Mouse (Mus musculus): ENCODE measurements at regions not wholly inside any gene's neighbourhood (a gene's known extent, or its start where the extent isn't known, plus 50 kb on each side); places are given as distances from the start of the nearest gene placed in this dataset.

GRCm38 (mm10) chr14:29895332-29895988 is 72.6 kb upstream of the Selenok start:
- peak; percentile 96 for ATAC-seq (ENCODE audit: low read depth)
- 57% methylated on average over 2 of the region's 2 CpGs for WGBS
- Histone ChIP-seq H3K9ac (ENCODE audit: low read length) (no peak overlapping the region), H3K4me2 (ENCODE audit: low read depth, low read length) (no peak overlapping the region), H3K4me1 (replicated peaks; ENCODE audit: control insufficient read depth, insufficient read depth, low read length) (peaks cover 10% of the 10 kb centered on the region), H3K4me3 (ENCODE audit: low read length) (no peak overlapping the region), H3K36me3 (ENCODE audit: control insufficient read depth, insufficient read depth, low read length) (no peaks in the 10 kb centered on the region), H3K27ac (ENCODE audit: low read length) (peak overlapping the region; percentile 15), H3K9me3 (ENCODE audit: control insufficient read depth, low read length) (no peaks in the 10 kb centered on the region), H3K27me3 (ENCODE audit: control insufficient read depth, insufficient read depth, low read depth, low read length) (no peaks in the 10 kb centered on the region)

- no peaks in the 10 kb centered on the region for H3K27me3 ChIP-seq (ENCODE audit: control insufficient read depth, insufficient read depth, low read depth, low read length)
- H3K4me3 ChIP-seq (ENCODE audit: low read length), result no peak overlapping the region
- H3K36me3 ChIP-seq (ENCODE audit: control insufficient read depth, insufficient read depth, low read length), result no peaks in the 10 kb centered on the region
- ATAC-seq (ENCODE audit: low read depth), result peak; percentile 61
- 45% methylated on average over 6 of the region's 6 CpGs for WGBS
- peak overlapping the region; percentile 15; the same call in 1 of the 2 replicates for H3K27ac ChIP-seq (ENCODE audit: low read length)
- no peak overlapping the region for H3K9ac ChIP-seq (ENCODE audit: low read length)
- peaks cover 10% of the 10 kb centered on the region for H3K4me1 ChIP-seq (replicated peaks; ENCODE audit: control insufficient read depth, insufficient read depth, low read length)
- H3K4me2 ChIP-seq (ENCODE audit: low read depth, low read length), result no peak overlapping the region
- no peaks in the 10 kb centered on the region for H3K9me3 ChIP-seq (ENCODE audit: control insufficient read depth, low read length)
Measured at GRCm38 (mm10) chr14:29895989-29896675, 72.0 kb upstream of the Selenok start.

DNA sequence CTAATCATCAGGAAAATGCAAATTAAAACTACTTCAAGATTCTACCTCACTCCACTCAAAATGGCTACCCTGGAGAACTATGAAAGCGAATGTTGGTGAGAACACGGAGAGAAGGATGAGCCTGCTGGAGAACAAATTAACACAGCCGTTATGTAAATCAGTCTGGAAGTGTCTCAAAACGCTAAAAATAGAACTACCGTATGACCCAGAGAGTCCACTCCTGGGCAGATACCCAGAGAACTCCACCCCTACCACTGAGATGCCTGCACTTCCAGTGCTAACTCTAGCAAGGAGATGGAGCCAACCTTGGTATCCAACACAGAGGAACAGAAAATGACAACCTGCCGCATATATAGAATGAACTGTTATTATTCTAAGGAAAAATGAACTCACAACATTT is 67.2 kb upstream of the Selenok start:
- Histone ChIP-seq H3K36me3 (ENCODE audit: control insufficient read depth, insufficient read depth, low read length) (no peaks in the 10 kb centered on the region), H3K9me3 (ENCODE audit: control insufficient read depth, low read length) (no peaks in the 10 kb centered on the region), H3K27me3 (ENCODE audit: control insufficient read depth, insufficient read depth, low read depth, low read length) (no peaks in the 10 kb centered on the region), H3K9ac (ENCODE audit: low read length) (no peak overlapping the region), H3K4me1 (replicated peaks; ENCODE audit: control insufficient read depth, insufficient read depth, low read length) (peaks cover 5% of the 10 kb centered on the region), H3K4me2 (ENCODE audit: low read depth, low read length) (no peak overlapping the region), H3K27ac (ENCODE audit: low read length) (no peak overlapping the region), H3K4me3 (ENCODE audit: low read length) (no peak overlapping the region)
- 69% methylated on average over 6 of the region's 6 CpGs for WGBS
- no peak for ATAC-seq (ENCODE audit: low read depth)

- WGBS, result 56% methylated on average over 3 of the region's 3 CpGs
- H3K4me1 ChIP-seq (replicated peaks; ENCODE audit: control insufficient read depth, insufficient read depth, low read length), result no peaks in the 10 kb centered on the region
- H3K36me3 ChIP-seq (ENCODE audit: control insufficient read depth, insufficient read depth, low read length), result no peaks in the 10 kb centered on the region
- no peak overlapping the region for H3K27ac ChIP-seq (ENCODE audit: low read length)
- no peak overlapping the region for H3K4me2 ChIP-seq (ENCODE audit: low read depth, low read length)
- no peak overlapping the region for H3K9ac ChIP-seq (ENCODE audit: low read length)
- H3K4me3 ChIP-seq (ENCODE audit: low read length), result no peak overlapping the region
- peak; percentile 51; the same call in 1 of the 2 replicates for ATAC-seq (ENCODE audit: low read depth)
- H3K27me3 ChIP-seq (ENCODE audit: control insufficient read depth, insufficient read depth, low read depth, low read length), result no peaks in the 10 kb centered on the region
- no peaks in the 10 kb centered on the region for H3K9me3 ChIP-seq (ENCODE audit: control insufficient read depth, low read length)
Measured at GRCm38 (mm10) chr14:29903574-29903973, 64.5 kb upstream of the Selenok start.

GRCm38 (mm10) chr14:29904856-29905255 is 63.3 kb upstream of the Selenok start:
- ATAC-seq (ENCODE audit: low read depth), result no peak
- no peak overlapping the region for H3K4me3 ChIP-seq (ENCODE audit: low read length)

GRCm38 (mm10) chr14:29909741-29910140 is 58.4 kb upstream of the Selenok start:
- ATAC-seq (ENCODE audit: low read depth), result no peak
- no peak overlapping the region for H3K4me2 ChIP-seq (ENCODE audit: low read depth, low read length)
- no peak overlapping the region for H3K4me3 ChIP-seq (ENCODE audit: low read length)
- H3K9ac ChIP-seq (ENCODE audit: low read length), result no peak overlapping the region
- 14% methylated on average over 8 of the region's 8 CpGs for WGBS
- H3K27me3 ChIP-seq (ENCODE audit: control insufficient read depth, insufficient read depth, low read depth, low read length), result no peaks in the 10 kb centered on the region
- no peak overlapping the region for H3K27ac ChIP-seq (ENCODE audit: low read length)
- no peaks in the 10 kb centered on the region for H3K36me3 ChIP-seq (ENCODE audit: control insufficient read depth, insufficient read depth, low read length)
- H3K4me1 ChIP-seq (replicated peaks; ENCODE audit: control insufficient read depth, insufficient read depth, low read length), result no peaks in the 10 kb centered on the region
- no peaks in the 10 kb centered on the region for H3K9me3 ChIP-seq (ENCODE audit: control insufficient read depth, low read length)

More at GRCm38 (mm10) chr14:29904856-29905255, 63.3 kb upstream of the Selenok start:
- no peak overlapping the region for H3K9ac ChIP-seq (ENCODE audit: low read length)
- no peaks in the 10 kb centered on the region for H3K27me3 ChIP-seq (ENCODE audit: control insufficient read depth, insufficient read depth, low read depth, low read length)
- H3K4me2 ChIP-seq (ENCODE audit: low read depth, low read length), result no peak overlapping the region
- H3K36me3 ChIP-seq (ENCODE audit: control insufficient read depth, insufficient read depth, low read length), result no peaks in the 10 kb centered on the region
- H3K9me3 ChIP-seq (ENCODE audit: control insufficient read depth, low read length), result no peaks in the 10 kb centered on the region
- no peak overlapping the region for H3K27ac ChIP-seq (ENCODE audit: low read length)
- 66% methylated on average over 6 of the region's 6 CpGs for WGBS
- H3K4me1 ChIP-seq (replicated peaks; ENCODE audit: control insufficient read depth, insufficient read depth, low read length), result no peaks in the 10 kb centered on the region

All from lung, embryonic 16.5 days (tissue).